Comparison of ENCODE assay signal across 8 mouse cellular contexts in the genomic region with DNA sequence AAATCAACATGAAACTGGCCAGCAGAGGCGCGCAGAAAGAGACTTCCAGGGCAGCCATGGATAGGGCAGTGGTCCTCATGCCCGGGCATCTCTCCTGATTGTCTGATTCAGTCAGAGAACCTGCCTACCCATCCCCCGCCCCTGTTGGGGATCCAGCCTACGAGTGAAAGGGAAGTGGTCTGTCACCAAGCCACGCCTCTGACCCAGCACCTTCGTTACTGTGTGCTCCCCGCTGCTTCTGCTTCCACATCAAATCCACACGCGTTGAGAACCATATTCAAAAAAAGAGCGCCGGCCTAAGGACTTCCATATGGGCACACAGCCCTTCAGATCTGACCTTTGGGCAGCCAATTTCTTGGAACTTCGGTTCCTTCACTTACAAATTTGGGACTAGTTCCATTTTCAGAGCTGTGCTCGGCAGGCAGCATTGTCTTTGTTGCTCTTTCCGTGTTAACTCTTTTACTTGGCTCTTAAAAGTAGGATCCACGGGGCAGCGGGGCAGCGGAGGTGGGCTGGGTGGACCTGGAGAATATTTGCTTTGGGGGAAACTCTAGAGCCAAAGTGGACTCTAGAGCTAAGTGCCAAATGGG.
DNase-seq lines count a peak whose midpoint lies in the region; ATAC-seq lines count a peak whose summit lies in the region.

No protein-coding gene starts in this region.

- no peak overlapping the region; the same call in 1 of the 2 replicates for H3K9ac ChIP-seq in kidney, embryonic 14.5 days (ENCODE audit: low read depth, low read length)
- peak overlapping the region; percentile 55; the same call in 1 of the 2 replicates for H3K9ac ChIP-seq in liver, embryonic 13.5 days
- H3K9ac ChIP-seq in neural tube, embryonic 12.5 days: no peak overlapping the region

- 16% methylated on average over 18 of the region's 18 CpGs for WGBS in kidney, embryonic 14.5 days
- WGBS in liver, embryonic 13.5 days (ENCODE audit: insufficient replicate concordance): 7% methylated on average over 18 of the region's 18 CpGs
- 16% methylated on average over 18 of the region's 18 CpGs for WGBS in neural tube, embryonic 12.5 days

- peaks cover 11% of the 10 kb centered on the region for H3K4me1 ChIP-seq in kidney, embryonic 14.5 days (ENCODE audit: control insufficient read depth, insufficient read depth, low read length)
- peaks cover 70% of the 10 kb centered on the region for H3K4me1 ChIP-seq in liver, embryonic 13.5 days (replicated peaks)
- peaks cover 20% of the 10 kb centered on the region; the same call in 1 of the 2 replicates for H3K4me1 ChIP-seq in neural tube, embryonic 12.5 days

- H3K36me3 ChIP-seq in kidney, embryonic 14.5 days (ENCODE audit: control insufficient read depth, insufficient read depth, low read length): no peaks in the 10 kb centered on the region
- H3K36me3 ChIP-seq in liver, embryonic 13.5 days: no peaks in the 10 kb centered on the region
- no peaks in the 10 kb centered on the region for H3K36me3 ChIP-seq in neural tube, embryonic 12.5 days

- no peak for DNase-seq in kidney, adult 8-10 months
- DNase-seq in c-Kit-positive CD71-negative TER-119-negative erythroid progenitor cells, embryonic 14.5 days (ENCODE audit: low read depth): peak; percentile 53
- DNase-seq in heart, postnatal 14 days: peak; percentile 30 to 34
- DNase-seq in liver, embryonic 13.5 days: no peak
- no peak for DNase-seq in frontal cortex, postnatal 36 days (ENCODE audit: low spot score in 2 of 2)
- no peak for DNase-seq in left cerebral cortex, adult 9 months (ENCODE audit: low spot score in 2 of 2)

- intact Hi-C loops in heart, postnatal 14 days (cut with DNase I): loop anchor here (5.0 kb wide), 1 partner anchor 35 kb away; no protein-coding TSS in a partner anchor

- H3K4me3 ChIP-seq in kidney, embryonic 14.5 days (ENCODE audit: low read length): no peak overlapping the region
- H3K4me3 ChIP-seq in liver, embryonic 13.5 days (replicated peaks): peak overlapping the region; percentile 33
- no peak overlapping the region for H3K4me3 ChIP-seq in neural tube, embryonic 12.5 days

- ATAC-seq in kidney, embryonic 14.5 days (ENCODE audit: low FRiP score, low TSS enrichment): peak; percentile 38; the same call in 1 of the 2 replicates
- ATAC-seq in liver, embryonic 13.5 days (ENCODE audit: low read depth): no peak
- 0 out of 2 replicates have a peak, but pooled peaks have one; percentile 34 for ATAC-seq in neural tube, embryonic 12.5 days (ENCODE audit: low FRiP score, low read depth)

- peak overlapping the region; percentile 37 for H3K4me2 ChIP-seq in kidney, embryonic 14.5 days (replicated peaks; ENCODE audit: low read depth, low read length)
- H3K4me2 ChIP-seq in liver, embryonic 13.5 days: peak overlapping the region; percentile 64
- peak overlapping the region; percentile 50 for H3K4me2 ChIP-seq in neural tube, embryonic 12.5 days (replicated peaks)

- H3K27me3 ChIP-seq in kidney, embryonic 14.5 days (ENCODE audit: control insufficient read depth, insufficient read depth, low read length): no peaks in the 10 kb centered on the region
- peaks cover 20% of the 10 kb centered on the region; the same call in 1 of the 2 replicates for H3K27me3 ChIP-seq in liver, embryonic 13.5 days
- H3K27me3 ChIP-seq in neural tube, embryonic 12.5 days (replicated peaks): no peaks in the 10 kb centered on the region

- H3K9me3 ChIP-seq in kidney, embryonic 14.5 days (ENCODE audit: control insufficient read depth, low read length): no peaks in the 10 kb centered on the region
- H3K9me3 ChIP-seq in liver, embryonic 13.5 days (replicated peaks): no peaks in the 10 kb centered on the region
- H3K9me3 ChIP-seq in neural tube, embryonic 12.5 days: no peaks in the 10 kb centered on the region

- H3K27ac ChIP-seq in kidney, embryonic 14.5 days (ENCODE audit: low read depth, low read length): no peak overlapping the region
- no peak overlapping the region for H3K27ac ChIP-seq in liver, embryonic 13.5 days
- H3K27ac ChIP-seq in neural tube, embryonic 12.5 days: no peak overlapping the region

Comparison
In these comparisons a context has a peak if more than half of its experiments do, and no peak if none do; other contexts are left out.
1. DNase-seq: peak in c-Kit-positive CD71-negative TER-119-negative erythroid progenitor cells, embryonic 14.5 days (single experiment) and heart, postnatal 14 days (2 of 2); none in kidney, adult 8-10 months (0 of 2), liver, embryonic 13.5 days (single experiment), frontal cortex, postnatal 36 days (0 of 2) and left cerebral cortex, adult 9 months (0 of 2).
2. Peak in every context shown above with its lines, with median percentiles within 50 percentile points of each other: H3K4me2 ChIP-seq.